Mouse (Mus musculus) left cerebral cortex, postnatal 14 days (tissue): ENCODE measurements around the gene Amotl1. TPM values are rescaled to one million over a fixed set of nuclear protein-coding genes. Genes with fewer than 3 reads are reported as not detected.

ENCODE experiments used
- DNase-seq, 2 experiments: peaks; one replicate each; pipeline ENCODE4 v3.0.0; 2021 to 2022; ENCODE audit warnings: low spot score in 2 of 2, mixed read lengths in 1 of 2
- intact Hi-C: fragments of 180-260 bp; cut with DNase I; formaldehyde crosslinking; loops from one replicate; pipeline ENCODE4 v1.15.1; 2025
- total RNA-seq, 2 experiments: library from RNA; stranded (reverse); gene quantifications; 2 replicates each; pipeline ENCODE4 v1.2.3; 2021

Amotl1 gene
- total RNA-seq, 2 experiments from 2014 or later, result 12.9 to 15.8 TPM

DNA sequence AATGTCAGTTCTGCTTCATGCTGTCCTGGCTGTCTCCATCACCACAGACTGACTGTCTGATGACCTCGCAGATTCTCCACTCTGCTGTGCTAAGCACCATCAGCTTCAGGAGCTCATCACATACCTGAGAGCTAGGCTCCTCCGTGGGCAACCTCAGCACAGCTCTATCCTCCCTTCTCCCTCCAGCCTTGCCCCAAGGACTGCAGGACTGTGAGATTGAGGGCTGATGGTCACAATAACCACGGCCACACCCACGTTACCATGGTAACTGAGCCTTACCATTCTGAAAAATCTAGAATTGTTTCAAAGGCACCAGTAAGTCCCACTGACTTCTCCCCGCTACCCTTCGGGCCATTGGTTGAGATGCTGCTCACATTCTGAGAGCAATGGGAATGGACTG, 1.5 kb downstream of the Amotl1 start:
- no peak for DNase-seq
- intact Hi-C loops, result no loop called here

DNA sequence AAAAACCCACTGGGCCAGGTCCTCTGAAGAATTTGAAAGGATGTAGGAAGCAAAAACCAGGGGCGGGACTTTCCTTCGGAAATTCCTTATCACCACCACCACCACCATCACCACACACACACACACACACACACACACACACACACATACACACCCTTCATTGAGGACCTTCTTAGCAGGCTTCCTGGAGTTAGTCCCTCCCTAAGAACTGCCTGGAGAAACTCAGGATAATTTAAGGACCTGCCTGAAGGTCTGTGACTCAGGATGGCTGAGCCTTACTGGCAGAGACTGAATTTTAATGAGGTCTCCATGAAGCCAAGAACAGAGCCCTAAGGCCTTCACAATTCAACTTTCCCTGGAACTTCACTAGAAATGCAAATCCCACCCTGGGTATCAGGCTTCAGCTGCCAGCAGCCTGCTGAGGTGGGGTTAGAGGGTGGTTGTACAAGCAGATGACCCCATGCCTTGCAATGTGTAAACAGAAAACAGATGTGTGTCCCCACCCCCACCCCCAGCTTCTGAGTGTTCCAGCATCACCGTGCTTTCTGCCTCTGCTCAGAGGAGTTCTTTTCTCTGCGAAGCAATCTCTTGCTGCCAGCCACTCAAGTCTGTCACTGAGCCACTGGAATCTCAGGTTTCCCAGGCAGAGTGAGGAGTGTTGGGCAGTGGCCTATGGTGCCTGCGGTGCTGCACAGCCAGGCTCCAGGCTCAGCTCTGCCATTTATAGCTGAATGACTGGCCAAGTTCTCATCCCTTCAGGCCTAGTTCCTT, 2.4 kb downstream of the Amotl1 start:
- intact Hi-C loops, result no loop called here
- DNase-seq, result no peak

DNA sequence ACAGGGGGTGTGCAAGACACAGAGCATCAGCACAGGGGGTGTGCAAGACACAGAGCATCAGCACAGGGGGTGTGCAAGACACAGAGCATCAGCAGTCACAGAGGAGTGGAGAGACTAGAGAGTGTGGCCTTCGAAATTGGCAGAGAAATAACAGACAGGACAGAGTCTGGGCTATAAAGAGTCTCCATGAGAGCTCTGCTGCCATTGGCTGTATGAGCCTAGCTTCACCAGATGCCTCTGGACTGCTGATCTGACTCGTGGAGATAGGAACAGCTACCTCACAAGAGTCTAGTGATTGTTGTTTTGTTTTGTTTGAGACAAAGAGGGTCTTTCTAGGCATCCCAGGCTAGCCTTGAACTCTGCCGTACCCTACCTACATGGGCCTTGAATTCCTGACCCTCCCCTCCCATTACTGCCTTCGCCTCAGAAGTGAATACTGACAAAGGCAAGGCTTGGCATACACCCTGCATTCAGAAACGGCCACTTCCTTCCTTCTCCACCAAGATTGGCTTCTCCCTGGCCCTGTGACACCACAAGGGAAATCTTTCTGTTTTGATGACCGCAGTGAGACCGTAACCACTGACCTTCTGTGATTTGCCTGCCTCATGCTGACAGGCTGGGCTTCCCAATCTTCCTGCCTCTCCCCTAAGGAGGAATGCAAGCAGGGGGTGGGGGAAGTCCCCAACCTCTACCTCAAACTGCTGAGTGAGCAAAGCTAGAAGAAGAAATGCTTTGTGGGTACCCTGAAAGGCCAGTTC, 3.4 kb downstream of the Amotl1 start:
- no peak for DNase-seq
- intact Hi-C loops, result no loop called here

DNA sequence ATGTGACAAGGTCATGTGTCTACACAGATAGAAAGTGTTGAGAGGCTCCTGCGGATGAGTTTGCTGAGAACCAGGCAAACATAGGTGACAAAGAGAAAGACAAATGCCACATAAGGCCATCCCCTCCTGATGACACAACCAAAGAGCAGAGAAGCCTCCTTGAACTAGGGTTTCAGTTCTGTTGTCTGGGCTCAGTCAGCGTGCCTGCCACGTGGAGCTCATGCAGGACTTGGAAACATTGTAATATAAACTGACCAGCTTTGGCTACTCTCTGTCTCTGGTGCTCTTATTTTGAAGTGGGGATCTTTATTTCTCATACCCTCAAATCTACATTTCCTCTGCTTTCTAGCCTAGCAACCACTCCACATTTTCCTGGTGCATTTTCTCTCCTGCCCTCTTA, 8.6 kb downstream of the Amotl1 start:
- intact Hi-C loops, result no loop called here
- no peak for DNase-seq

DNA sequence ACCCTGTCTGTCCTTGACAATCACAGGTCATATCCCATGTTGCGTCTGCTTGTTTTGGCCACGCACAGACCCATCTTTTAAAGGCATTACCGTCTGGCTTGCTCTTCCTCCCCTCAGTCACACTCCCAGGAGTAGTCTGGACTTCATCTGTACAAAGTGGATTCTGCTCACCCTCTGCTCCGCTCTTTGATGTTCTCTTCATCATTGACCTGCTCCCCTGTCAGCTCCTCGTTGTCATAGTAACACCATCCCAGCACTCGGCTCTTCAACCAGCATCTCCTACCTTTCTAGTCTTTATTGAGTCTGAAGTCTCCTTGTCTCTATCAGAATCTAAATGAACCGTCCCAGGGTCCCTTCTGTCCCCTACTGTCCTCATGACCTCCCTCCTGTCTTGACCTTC, 9.3 kb downstream of the Amotl1 start:
- intact Hi-C loops, result no loop called here
- DNase-seq, result no peak

DNA sequence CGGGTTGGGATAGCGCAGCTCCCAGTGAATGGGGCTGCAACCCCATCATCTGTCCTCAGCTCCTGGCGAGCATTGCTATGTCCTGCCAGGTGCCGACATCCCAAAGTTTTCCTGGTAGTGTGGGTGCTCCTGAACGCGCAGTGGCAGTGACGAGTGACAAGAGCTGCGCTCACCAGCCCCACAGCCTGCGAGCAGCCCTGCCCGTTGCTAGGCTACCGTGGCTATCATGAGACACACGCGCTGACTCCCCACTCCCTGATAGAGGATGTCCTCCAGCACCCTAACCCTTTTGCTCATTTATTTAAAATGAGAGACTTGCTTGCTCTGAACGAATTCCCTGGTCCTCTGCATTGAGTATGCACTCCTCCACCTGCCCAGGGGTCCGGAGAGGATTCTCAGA, 10.7 kb downstream of the Amotl1 start:
- intact Hi-C loops, result no loop called here
- peak; percentile 42 to 58 for DNase-seq

DNA sequence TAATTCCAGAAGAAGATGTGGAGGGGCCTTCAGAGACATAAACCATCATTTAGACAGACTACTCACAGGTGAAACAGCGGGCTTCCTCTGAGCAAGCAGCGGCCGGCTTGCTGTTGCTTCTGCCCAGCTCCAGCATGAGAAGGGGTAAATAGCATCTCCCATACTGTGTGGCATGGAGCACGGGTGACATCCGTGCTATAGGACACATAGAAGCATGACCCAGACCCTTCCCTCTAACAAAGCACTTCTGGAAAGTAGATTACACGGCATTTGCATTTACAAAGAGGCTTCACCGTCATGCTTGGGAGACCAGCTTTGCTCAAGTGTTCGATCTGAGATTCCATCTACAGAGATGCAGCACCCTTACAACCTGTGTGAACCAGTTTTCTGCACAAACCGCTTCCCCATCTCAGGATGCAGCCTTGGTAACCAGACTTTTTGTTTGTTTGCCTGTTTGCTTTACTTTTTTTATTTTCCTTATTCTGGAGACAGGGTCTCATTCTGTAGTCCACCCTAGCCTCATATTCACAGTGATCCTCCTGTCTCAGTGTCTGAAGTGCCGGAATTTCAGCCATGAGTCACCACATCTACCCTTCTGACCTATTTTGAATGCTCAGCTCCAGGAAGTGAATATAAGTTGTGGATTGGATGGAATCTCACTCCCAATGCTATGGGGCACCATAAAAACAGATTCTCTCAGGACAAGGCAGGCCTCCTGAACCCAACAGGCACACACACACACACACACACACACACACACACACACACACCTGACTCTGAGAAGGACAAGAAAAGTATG, 12.3 kb downstream of the Amotl1 start:
- DNase-seq, result no peak
- intact Hi-C loops, result no loop called here

DNA sequence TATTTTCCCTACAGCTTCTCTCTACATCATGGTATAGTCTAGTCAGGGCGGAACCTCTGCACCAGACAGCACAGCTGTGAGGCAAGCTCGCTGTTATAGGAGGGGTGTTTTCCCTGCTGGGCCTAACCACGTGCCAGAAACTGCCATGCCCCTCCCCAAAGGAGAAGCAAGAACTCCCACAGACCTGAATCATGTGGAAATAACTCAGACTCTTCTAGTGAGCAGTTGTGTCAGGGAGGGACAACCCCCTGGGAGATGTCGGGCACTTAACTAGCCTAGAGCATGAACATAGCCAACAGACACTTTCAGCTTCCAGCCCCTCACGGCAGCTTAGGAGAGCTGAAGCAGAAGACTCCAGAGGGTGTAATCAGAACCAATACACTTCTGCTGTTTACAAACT, 13.1 kb downstream of the Amotl1 start:
- no peak for DNase-seq
- intact Hi-C loops, result no loop called here

DNA sequence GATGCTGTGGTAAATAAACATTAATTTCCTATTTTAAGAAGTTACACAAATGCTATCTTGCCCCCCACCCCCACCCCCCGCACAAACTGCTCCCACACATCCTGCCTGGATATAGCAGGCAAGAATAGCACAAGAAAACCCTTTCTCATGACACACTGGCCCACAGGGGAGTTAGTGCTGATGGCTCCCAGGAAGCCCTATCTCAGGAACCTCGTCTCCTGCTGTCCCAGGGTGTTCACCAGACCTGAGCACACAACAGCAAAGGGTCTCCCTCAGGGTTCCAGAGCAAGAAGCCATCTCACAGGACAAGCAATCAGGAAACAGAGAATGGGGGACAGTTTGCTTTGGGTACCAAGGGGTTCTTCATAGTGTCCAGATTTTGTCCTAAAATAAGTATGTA, 17.3 kb downstream of the Amotl1 start:
- no peak for DNase-seq
- intact Hi-C loops, result no loop called here

DNA sequence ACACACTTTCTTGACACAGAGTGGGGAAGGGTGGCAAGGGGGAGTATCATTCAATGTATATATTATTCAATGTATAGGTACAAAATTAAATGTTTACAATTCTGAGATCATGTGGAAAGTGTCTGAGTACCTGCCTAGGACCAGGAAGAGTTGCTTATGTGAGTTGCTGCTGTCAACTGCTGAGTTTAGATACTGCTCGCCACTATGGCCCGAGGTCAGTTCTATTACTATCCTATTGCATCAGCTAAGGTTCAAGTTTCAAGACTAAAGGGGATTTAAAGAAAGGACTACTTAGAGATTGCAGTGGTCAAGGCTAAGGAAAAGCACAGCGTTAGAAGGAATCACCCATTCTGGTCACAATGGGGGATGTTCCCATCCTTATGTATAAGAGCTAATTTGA, 18.9 kb downstream of the Amotl1 start:
- intact Hi-C loops, result no loop called here
- no peak for DNase-seq

DNA sequence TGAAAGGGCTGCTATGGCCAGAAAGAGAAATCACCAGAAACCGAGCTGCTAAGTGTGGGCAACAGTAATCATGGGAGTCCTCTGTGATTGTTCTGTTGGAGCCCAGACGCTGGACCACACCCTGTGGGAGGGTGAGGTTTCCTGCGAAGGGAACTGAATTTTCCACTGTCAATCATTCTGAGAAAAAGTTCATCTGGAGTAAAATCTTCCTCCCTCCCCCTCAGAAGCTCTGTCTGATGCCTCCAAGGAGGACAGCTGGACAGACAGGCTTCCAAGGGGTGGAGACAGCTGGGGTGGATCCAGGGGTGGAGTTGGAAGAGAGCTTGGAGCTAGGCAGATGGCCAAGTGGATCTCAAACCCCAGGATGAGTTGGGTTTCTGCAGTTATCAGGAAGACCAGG, 19.8 kb downstream of the Amotl1 start:
- no peak for DNase-seq
- intact Hi-C loops, result no loop called here

DNA sequence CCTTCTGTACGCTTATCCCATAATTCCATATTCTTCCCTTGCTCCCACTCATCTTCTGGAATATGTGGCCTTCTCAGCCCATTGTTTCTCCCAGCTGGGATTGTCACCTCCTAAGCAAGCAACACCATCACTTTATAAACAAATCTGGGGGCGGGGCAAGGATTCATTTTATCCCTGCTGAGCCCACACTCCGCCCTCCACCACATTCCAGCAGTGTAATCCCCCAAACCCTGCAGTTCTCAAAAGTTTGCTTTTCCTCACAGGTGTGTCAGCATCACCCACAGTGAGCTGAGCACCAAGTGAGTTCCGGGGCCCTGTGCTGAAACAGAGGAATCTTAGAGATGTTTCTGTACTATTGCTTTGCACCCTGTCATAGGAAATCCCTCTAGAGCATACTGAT, 20.9 kb downstream of the Amotl1 start:
- intact Hi-C loops, result no loop called here
- no peak for DNase-seq

DNA sequence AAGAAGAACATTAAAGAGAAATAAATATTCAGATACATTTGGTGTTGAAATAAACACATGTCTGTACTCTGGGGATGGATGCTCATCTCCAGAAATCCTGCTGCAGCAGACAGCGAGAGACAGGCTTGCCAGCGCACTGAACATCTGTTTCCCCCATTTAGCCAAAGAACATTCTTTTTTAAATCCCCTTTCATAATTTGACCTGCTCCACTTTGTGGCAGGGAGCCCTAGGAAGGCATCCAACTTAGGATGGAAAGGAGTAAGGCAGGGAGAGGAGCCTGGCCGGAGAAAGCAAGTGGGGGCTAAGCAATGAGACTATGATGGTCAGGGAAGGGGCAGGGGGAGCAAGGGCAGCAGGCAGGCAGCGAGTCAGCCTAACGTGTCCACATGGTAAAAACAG, 21.6 kb downstream of the Amotl1 start:
- DNase-seq, result no peak
- intact Hi-C loops, result no loop called here

DNA sequence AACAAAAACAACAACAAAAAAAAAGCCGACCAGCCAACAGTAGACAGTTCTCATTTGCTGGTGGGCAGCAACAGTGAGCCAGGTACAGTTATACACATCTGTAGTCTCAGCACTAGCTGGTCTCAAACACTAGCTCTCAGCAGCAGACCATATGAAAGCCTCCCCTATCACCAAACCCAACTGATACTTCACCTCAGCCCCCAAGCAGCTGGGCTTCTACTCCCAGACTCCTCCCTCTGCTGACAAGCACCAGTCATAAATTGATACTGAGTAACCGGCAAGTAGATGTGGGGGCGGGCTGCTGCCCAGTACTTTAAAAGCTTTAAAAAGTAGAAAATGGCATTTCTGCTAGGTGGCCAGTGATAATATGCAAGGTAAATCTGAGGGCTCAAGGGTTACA, 22.0 kb downstream of the Amotl1 start:
- intact Hi-C loops, result no loop called here
- DNase-seq, result no peak

DNA sequence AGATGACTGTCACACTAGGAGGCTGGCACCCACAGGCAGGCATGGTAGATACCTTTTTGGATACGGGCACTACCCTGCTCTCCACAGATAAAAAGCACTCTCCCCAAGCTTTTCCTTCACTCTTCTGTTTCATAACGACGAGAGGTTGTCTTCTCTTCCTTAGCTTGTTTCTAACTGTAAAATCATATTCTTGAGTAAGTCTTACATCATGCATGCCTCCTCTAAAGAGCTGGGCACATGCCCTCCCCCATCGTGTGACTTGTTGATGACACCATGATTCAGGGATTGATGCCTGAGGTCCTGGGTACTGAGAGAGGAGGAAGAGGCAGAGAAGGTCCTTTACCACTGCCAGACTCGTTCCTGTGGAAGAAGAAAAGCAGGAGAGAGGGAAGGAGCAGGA, 24.7 kb downstream of the Amotl1 start:
- intact Hi-C loops, result no loop called here
- DNase-seq, result no peak

DNA sequence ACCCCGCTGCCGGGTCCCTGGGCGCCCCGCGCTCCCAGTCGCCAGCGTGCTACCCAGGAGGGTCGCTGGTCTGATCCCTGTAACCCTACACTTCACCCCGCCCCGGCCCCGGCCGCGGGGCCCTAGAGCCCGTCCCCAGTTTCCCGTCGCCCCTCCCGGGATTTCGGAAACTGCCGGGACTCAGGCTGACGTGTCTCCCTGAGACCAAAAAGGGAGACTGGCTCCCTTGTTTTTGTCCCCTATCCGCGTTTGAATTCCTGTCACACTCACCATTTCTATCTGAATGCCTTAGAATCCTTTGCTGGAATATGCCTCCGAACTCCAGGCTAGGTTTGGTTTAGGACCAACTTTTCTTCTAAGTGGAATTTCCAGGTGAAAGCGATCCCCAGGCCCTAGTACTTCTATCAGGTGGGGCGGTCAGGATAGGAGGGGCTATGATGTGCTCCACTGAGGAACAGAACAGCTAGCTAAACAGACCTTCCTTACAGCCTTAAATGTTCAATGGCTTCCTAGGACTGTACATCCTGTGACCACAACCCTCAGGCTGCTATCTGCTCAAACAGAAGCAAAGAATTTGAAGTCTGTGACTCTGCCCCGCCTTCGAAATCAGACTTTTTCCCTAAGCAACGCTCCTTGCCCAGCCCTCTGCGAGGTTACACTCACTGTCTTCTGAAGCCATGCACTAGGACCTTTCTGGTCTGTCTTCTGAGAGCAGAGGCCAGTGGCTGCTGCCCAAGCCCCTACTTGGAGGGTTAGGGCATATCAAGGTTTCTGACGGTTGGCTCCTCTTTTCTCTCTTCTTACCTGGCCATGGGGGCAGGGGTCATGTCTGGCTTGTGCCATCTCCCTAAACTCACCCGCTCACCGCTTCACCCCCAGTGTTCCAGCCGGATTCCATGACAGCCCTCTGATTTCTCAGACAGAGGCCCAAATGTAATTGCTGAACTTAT, 29.6 kb downstream of the Amotl1 start:
- intact Hi-C loops, result loop anchor here (5.0 kb wide), 1 partner anchor 82 kb away; no protein-coding TSS in a partner anchor
- DNase-seq, result no peak

DNA sequence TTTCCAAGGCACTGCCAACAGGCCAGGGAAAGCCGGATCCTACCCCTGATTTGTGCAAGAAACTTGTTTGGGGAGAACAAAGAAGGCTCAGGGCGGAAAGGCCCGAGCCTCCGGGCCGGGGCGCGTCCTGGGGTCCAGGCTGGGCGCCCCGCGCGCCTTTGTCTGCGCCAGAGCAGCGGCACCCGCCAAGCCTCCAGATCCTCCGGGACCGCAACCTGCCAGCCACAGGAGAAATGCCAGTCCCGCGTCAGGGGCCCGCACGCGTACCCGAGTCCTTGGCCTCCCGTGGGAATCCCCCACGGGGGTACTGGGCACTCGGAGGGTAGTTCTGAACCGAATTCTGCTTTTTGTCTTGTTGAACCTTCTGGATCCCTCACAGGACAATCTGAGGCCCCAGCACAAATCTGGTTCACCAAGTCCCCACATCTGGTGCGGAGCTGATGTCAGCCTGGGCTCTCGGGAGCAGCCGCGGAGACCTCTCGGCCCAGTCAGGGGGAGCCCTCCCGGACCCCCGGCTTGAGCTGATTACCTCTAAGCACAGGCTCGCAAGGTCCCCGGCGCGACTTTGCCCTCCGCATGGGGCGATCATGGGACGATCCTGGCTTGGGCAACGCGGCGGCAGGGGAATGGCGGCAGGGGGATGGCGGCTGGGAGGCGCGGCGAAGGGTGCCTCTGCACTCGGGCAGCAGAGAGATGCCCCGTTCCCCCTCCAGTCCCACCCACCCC, 30.5 kb downstream of the Amotl1 start:
- intact Hi-C loops, result no loop called here
- DNase-seq, result no peak

DNA sequence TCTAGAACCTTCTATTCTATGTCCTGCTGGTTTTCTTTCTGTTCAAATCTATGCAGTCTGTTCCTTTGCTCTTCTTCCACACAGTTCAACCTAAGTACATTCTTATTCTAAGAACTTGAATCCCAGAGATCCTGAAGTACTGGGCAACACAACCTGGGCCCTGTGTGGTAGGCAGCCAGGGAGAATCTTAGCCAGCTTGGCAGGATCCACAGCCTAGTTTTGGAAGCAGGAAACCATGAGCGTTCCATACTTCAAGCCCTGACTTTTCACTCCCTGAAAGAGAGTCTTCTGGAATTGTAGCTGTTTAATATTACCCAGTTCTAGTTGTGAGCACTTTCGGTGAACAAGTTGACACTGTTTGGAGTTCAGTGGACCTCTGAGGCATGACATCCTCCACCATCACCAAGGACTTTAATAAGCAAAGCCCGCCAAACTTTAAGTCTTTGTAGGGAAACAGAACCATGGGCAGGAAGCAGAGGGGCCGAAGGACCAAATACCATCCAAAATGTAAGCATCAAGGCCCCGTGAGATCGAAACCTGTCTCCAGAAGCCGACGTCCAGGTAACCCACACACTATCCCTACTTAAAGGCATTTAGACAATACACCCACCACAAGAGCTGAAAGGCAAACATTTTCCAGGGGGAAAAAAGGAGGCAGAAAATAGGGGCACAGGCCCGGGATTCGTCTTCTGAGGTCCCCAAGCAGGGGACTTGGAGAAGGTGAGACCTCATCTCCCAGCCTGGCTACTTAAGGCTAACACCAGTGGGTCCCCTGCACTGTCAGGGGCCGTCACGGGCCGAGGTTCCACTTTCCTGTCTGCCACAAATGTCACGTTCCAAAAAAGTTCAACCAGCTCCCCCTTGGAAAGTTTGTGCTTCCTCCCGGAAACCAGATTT, 31.3 kb downstream of the Amotl1 start:
- DNase-seq, result no peak
- intact Hi-C loops, result no loop called here
